Mouse (Mus musculus): ENCODE results near the gene Sugp1. TPM values are rescaled to one million over a fixed set of nuclear protein-coding genes. Genes with fewer than 3 reads are reported as not detected.

Sugp1 gene
- polyA plus RNA-seq, 1 experiment from 2014 or later, result 45.0 TPM

Small RNAs within 50 kb of the gene (microRNA-seq; reads per million reads assigned to microRNA genes)
- gene Mir7066, result not detected

Other genes starting within 250 kb of the Sugp1 start
- gene Gmip, start 234.1 kb upstream of the Sugp1 start, polyA plus RNA-seq (2016; fragmentation: Nextera tagmentation; extraction: Ambion mirVana), result 10.3 and 10.7 TPM in 2 replicates
- gene Lpar2, start 220.4 kb upstream of the Sugp1 start, polyA plus RNA-seq (2016; fragmentation: Nextera tagmentation; extraction: Ambion mirVana), result 0.32 and 0.73 TPM in 2 replicates
- 5.6 and 6.3 TPM in 2 replicates for gene Pbx4, start 210.3 kb upstream of the Sugp1 start, polyA plus RNA-seq (2016; fragmentation: Nextera tagmentation; extraction: Ambion mirVana)
- gene Cilp2, start 155.1 kb upstream of the Sugp1 start, polyA plus RNA-seq (2016; fragmentation: Nextera tagmentation; extraction: Ambion mirVana), result 0.48 and 0.63 TPM in 2 replicates
- gene Tssk6, start 140.6 kb upstream of the Sugp1 start, polyA plus RNA-seq (2016; fragmentation: Nextera tagmentation; extraction: Ambion mirVana), result 2.7 and 2.9 TPM in 2 replicates
- gene Ndufa13, start 140.3 kb upstream of the Sugp1 start, polyA plus RNA-seq (2016; fragmentation: Nextera tagmentation; extraction: Ambion mirVana), result 217 and 256 TPM in 2 replicates
- 6.7 and 8.7 TPM in 2 replicates for gene Yjefn3, start 140.1 kb upstream of the Sugp1 start, polyA plus RNA-seq (2016; fragmentation: Nextera tagmentation; extraction: Ambion mirVana)
- 47.5 and 49.0 TPM in 2 replicates for gene Gatad2a, start 46.4 kb upstream of the Sugp1 start, polyA plus RNA-seq (2016; fragmentation: Nextera tagmentation; extraction: Ambion mirVana)
- gene Mau2, start 79 bp upstream of the Sugp1 start, polyA plus RNA-seq (2016; fragmentation: Nextera tagmentation; extraction: Ambion mirVana), result 46.5 and 49.9 TPM in 2 replicates
- 0.94 and 1.3 TPM in 2 replicates for gene Tm6sf2, start 30.1 kb downstream of the Sugp1 start, polyA plus RNA-seq (2016; fragmentation: Nextera tagmentation; extraction: Ambion mirVana)
- gene Hapln4, start 40.6 kb downstream of the Sugp1 start, polyA plus RNA-seq (2016; fragmentation: Nextera tagmentation; extraction: Ambion mirVana), result 0.30 and 0.62 TPM in 2 replicates
- gene Ncan, start 78.1 kb downstream of the Sugp1 start, polyA plus RNA-seq (2016; fragmentation: Nextera tagmentation; extraction: Ambion mirVana), result 0.06 and 0.29 TPM in 2 replicates
- 35.4 and 39.6 TPM in 2 replicates for gene Nr2c2ap, start 88.5 kb downstream of the Sugp1 start, polyA plus RNA-seq (2016; fragmentation: Nextera tagmentation; extraction: Ambion mirVana)
- gene Rfxank, start 96.3 kb downstream of the Sugp1 start, polyA plus RNA-seq (2016; fragmentation: Nextera tagmentation; extraction: Ambion mirVana), result 16.5 and 18.3 TPM in 2 replicates
- 39.6 and 43.9 TPM in 2 replicates for gene Borcs8, start 96.7 kb downstream of the Sugp1 start, polyA plus RNA-seq (2016; fragmentation: Nextera tagmentation; extraction: Ambion mirVana)
- gene Mef2b, start 96.9 kb downstream of the Sugp1 start, polyA plus RNA-seq (2016; fragmentation: Nextera tagmentation; extraction: Ambion mirVana), result 0.23 and 0.53 TPM in 2 replicates
- gene Tmem161a, start 129.5 kb downstream of the Sugp1 start, polyA plus RNA-seq (2016; fragmentation: Nextera tagmentation; extraction: Ambion mirVana), result 93.9 and 123 TPM in 2 replicates
- gene Slc25a42, start 169.5 kb downstream of the Sugp1 start, polyA plus RNA-seq (2016; fragmentation: Nextera tagmentation; extraction: Ambion mirVana), result 5.8 and 9.5 TPM in 2 replicates
- gene Sugp2, start 191.4 kb downstream of the Sugp1 start, polyA plus RNA-seq (2016; fragmentation: Nextera tagmentation; extraction: Ambion mirVana), result 34.7 and 34.8 TPM in 2 replicates
- 29.5 and 31.6 TPM in 2 replicates for gene Armc6, start 191.7 kb downstream of the Sugp1 start, polyA plus RNA-seq (2016; fragmentation: Nextera tagmentation; extraction: Ambion mirVana)
- 42.7 and 80.5 TPM in 2 replicates for gene Homer3, start 240.0 kb downstream of the Sugp1 start, polyA plus RNA-seq (2016; fragmentation: Nextera tagmentation; extraction: Ambion mirVana)

All from heart, embryonic 10.5 days (tissue).